Mouse (Mus musculus): Measurements from ENCODE around the gene Zfp277. TPM values are rescaled to one million over a fixed set of nuclear protein-coding genes. Genes with fewer than 3 reads are reported as not detected.

Zfp277 gene
- polyA plus RNA-seq, 1 experiment from 2014 or later, result 38.9 TPM

GRCm38 (mm10) chr12:40459673-40460265, 14.1 kb upstream of the Zfp277 start:
- no peaks in the 10 kb centered on the region for H3K36me3 ChIP-seq
- peak overlapping the region; percentile 59; the same call in 1 of the 2 replicates for H3K27ac ChIP-seq
- H3K27me3 ChIP-seq (ENCODE audit: insufficient read depth, poor library complexity, severe bottlenecking), result no peaks in the 10 kb centered on the region
- H3K9me3 ChIP-seq, result no peaks in the 10 kb centered on the region
- H3K4me1 ChIP-seq, result peaks cover 31% of the 10 kb centered on the region
- no peak overlapping the region for H3K4me3 ChIP-seq
- WGBS, result 65% methylated on average over 6 of the region's 6 CpGs
- DNase-seq (ENCODE audit: low spot score), result no peak

DNA sequence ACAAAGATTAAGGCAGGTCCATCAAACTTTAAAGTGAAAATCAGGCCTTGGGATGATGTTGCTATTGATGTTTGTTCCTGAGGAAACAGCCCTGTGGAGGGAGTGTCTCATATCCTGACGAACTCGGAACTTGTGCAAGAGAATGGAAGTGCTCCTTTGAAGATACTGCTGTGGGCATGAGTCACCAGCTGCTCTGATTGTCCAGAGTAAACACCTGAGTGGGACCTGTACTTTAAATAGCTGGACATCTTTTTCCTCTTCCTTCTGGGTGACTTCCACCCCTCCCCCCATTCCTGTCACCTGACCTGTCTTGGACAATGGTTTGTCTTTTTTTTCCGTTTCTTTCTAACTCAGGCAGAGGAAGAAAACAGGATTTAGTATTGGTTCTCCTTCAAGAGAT, 13.3 kb upstream of the Zfp277 start:
- no peaks in the 10 kb centered on the region for H3K9me3 ChIP-seq
- peaks cover 23% of the 10 kb centered on the region for H3K4me1 ChIP-seq
- no peaks in the 10 kb centered on the region for H3K36me3 ChIP-seq
- WGBS, result 47% methylated on average over 3 of the region's 3 CpGs
- no peak overlapping the region for H3K27ac ChIP-seq
- H3K4me3 ChIP-seq, result no peak overlapping the region
- DNase-seq (ENCODE audit: low spot score), result no peak
- no peaks in the 10 kb centered on the region for H3K27me3 ChIP-seq (ENCODE audit: insufficient read depth, poor library complexity, severe bottlenecking)

DNA sequence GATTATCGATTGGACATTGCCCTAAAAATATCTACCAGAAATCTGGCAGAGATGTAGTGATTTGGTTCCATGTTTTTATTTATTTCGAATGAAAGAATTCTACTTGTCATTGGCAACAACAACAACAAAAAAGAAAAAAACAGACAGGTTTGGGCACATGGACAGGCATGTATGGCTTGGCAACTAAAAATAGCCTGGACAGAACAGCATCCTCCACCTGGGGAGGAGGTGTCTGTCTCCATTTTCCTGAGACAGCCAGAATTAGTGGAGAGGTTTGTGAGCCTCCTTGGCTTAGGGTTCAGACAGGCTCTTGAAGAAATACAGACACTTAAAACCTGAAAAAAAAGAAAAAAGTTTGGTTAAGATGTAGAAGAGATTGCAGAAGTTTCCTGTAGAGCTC, 10.8 kb upstream of the Zfp277 start:
- Histone ChIP-seq H3K36me3 (no peaks in the 10 kb centered on the region), H3K27ac (no peak overlapping the region), H3K9me3 (no peaks in the 10 kb centered on the region), H3K4me3 (no peak overlapping the region), H3K27me3 (ENCODE audit: insufficient read depth, poor library complexity, severe bottlenecking) (no peaks in the 10 kb centered on the region), H3K4me1 (peaks cover 13% of the 10 kb centered on the region)
- 80% methylated on average over 2 of the region's 2 CpGs for WGBS
- DNase-seq (ENCODE audit: low spot score), result no peak

DNA sequence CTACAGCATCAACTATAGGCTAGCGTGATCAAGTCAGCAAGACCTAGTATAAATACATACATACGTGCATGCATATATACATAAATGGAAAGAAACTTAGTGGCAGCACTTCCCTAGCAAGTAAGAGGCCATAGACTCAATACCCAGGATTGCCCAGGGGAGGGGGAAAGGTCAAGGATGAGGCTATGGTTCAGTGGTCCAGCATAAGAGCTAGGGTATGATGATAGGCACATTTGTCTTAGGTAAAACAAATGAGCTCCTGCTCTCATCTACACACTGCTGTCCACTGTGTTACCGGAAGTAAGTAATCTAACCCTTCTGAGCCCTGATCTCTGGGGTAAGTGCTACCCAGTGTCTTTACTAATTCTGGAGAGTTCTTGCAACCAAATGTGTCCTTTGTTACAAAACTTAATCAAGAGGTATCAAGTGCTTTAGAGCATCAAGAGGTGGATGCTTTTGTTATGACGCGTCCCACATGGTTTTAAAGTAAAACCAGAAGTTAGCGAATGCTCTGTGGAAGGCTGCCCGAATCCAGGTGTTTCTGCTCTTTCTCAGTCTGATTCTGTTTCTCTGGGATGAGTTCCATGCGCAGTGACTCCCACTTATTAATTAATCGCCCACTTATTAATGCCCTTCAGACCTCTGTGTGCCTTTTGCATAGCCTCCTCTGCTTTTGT, 3.6 kb upstream of the Zfp277 start:
- no peak overlapping the region for H3K27ac ChIP-seq
- no peaks in the 10 kb centered on the region for H3K27me3 ChIP-seq (ENCODE audit: insufficient read depth, poor library complexity, severe bottlenecking)
- H3K36me3 ChIP-seq, result no peaks in the 10 kb centered on the region
- 78% methylated on average over 9 of the region's 9 CpGs for WGBS
- H3K4me3 ChIP-seq, result no peak overlapping the region
- H3K9me3 ChIP-seq, result no peaks in the 10 kb centered on the region
- no peak for DNase-seq (ENCODE audit: low spot score)
- peaks cover 22% of the 10 kb centered on the region for H3K4me1 ChIP-seq

DNA sequence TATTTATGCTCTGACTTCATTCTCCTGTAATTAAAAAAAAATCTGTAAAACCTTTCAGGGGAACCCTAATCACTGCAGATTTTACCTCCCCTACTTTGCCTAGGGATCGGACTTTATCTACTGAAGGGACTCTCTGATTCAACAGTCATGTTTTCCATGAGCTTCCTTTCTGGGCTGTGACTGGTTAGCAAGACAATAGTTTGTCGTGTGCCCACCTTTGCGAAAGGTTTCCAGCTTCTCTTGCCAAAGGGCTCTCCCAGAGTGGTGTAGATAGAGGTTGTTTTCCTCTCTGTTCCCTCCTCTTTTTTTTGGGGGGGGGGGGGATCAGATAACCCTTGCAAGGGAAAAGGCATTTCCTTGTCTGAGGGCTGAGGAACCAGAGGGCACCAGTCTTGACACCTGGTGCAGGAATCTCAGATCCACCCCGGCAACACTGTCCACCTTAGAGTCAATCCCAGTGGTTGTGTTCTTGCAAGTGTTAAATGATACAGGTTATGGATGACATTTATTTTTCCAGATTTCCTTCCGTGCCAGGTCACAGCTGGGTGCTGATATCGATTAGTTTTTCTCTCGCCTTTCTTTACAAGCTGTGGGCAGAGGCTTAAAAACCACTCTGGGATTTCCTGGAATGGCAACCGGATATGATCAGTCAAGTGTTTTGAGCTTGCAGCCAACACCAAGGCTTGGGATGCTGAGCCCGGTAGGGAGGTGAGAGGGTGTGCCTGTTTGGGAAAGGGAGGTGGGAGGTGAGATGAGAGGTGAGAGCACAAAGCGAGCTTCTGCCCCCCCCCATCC, 2.1 kb upstream of the Zfp277 start:
- H3K27me3 ChIP-seq (ENCODE audit: insufficient read depth, poor library complexity, severe bottlenecking), result no peaks in the 10 kb centered on the region
- H3K4me3 ChIP-seq, result peak overlapping the region; percentile 87
- H3K9me3 ChIP-seq, result no peaks in the 10 kb centered on the region
- WGBS, result 9% methylated on average over 10 of the region's 10 CpGs
- H3K27ac ChIP-seq, result peak overlapping the region; percentile 88; the same call in 1 of the 2 replicates
- H3K36me3 ChIP-seq, result no peaks in the 10 kb centered on the region
- no peak for DNase-seq (ENCODE audit: low spot score)
- H3K4me1 ChIP-seq, result peaks cover 22% of the 10 kb centered on the region

DNA sequence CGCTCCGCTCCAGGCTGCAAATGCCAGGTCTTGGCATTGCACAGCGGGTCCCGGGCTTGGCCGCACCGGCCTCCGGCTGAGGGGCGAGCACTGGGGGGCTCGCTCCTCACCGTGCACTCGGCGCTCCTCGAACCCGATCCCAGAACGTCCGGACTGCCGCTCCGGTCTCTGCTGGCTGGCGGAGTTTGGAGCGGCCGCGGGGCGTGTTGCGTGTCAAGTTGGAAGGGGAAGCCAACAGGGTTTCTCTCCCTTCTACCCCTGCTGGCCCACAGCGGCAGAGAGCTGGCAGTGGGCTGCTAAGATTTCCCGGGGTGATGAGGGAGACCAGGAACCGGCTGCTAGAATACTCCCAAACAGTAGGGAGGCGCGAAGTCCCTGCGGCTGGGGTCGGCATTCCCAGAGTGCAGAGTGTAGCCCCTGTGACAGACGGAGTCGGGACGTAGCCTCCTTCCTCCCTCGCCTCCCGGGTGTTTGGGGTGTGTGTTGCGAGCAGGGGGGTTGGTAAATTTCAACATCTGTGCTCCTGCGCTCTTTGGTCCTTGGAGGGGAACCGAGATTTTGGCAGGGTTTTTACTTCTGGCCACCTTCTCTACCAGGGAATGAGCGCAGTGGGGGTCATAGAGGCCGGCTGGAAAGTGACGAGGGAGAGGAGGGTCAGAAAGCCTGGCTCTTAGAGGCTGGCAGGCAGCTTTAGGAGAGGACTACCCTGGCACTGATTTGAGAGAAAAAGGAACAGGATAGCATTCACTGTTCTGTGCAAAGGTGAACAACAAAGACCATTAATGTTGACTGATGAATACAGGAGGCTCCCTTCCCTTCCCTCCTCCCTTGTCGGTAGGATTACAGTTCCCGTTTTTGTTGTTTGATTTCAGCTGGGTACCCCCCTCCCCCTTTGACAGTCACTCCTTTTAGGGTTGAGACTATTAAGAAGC, 1.0 kb upstream of the Zfp277 start:
- under 1% methylated on average over 44 of the region's 44 CpGs for WGBS
- peak; percentile 80 for DNase-seq (ENCODE audit: low spot score)
- no peaks in the 10 kb centered on the region for H3K9me3 ChIP-seq
- peak overlapping the region; percentile 87 for H3K4me3 ChIP-seq
- peak overlapping the region; percentile 88 for H3K27ac ChIP-seq
- no peaks in the 10 kb centered on the region for H3K36me3 ChIP-seq
- H3K4me1 ChIP-seq, result peaks cover 29% of the 10 kb centered on the region
- H3K27me3 ChIP-seq (ENCODE audit: insufficient read depth, poor library complexity, severe bottlenecking), result no peaks in the 10 kb centered on the region

- WGBS, result 2% methylated on average over 16 of the region's 16 CpGs
- peak overlapping the region; percentile 88 for H3K27ac ChIP-seq
- no peaks in the 10 kb centered on the region for H3K9me3 ChIP-seq
- H3K4me3 ChIP-seq, result peak overlapping the region; percentile 87
- H3K27me3 ChIP-seq (ENCODE audit: insufficient read depth, poor library complexity, severe bottlenecking), result no peaks in the 10 kb centered on the region
- no peak for DNase-seq (ENCODE audit: low spot score)
- peaks cover 34% of the 10 kb centered on the region for H3K4me1 ChIP-seq
- H3K36me3 ChIP-seq, result no peaks in the 10 kb centered on the region
These were observed 496 bp downstream of the Zfp277 start for GRCm38 (mm10) chr12:40445206-40445605.

DNA sequence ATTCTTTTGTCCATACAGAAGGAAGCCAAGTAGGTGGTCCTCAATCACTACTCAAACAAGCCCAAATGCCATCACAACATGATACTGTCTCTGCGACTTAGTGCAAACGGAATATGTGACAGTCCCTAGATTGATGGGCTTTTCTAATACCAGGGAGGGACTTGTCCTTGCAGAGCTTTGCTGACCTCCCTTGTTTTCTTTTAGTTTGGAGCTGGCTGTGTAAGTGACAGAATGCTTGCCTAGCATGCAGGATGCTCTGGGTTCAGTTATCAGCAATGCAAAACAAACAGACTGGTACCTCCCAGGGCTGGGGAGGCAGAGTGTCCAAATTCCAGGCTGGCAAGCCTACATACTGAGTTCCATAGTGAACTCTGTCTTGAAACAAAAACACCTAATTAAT, 7.7 kb downstream of the Zfp277 start:
- Histone ChIP-seq H3K4me3 (no peak overlapping the region), H3K9me3 (no peaks in the 10 kb centered on the region), H3K36me3 (no peaks in the 10 kb centered on the region), H3K4me1 (peaks cover 23% of the 10 kb centered on the region; the same call in 1 of the 2 replicates), H3K27ac (no peak overlapping the region), H3K27me3 (ENCODE audit: insufficient read depth, poor library complexity, severe bottlenecking) (no peaks in the 10 kb centered on the region)
- no peak for DNase-seq (ENCODE audit: low spot score)
- 10% methylated on average over 2 of the region's 2 CpGs for WGBS

- Histone ChIP-seq H3K4me3 (no peak overlapping the region), H3K27ac (no peak overlapping the region), H3K4me1 (peaks cover 35% of the 10 kb centered on the region), H3K9me3 (no peaks in the 10 kb centered on the region), H3K27me3 (ENCODE audit: insufficient read depth, poor library complexity, severe bottlenecking) (no peaks in the 10 kb centered on the region), H3K36me3 (no peaks in the 10 kb centered on the region)
- 60% methylated on average over 3 of the region's 3 CpGs for WGBS
- no peak for DNase-seq (ENCODE audit: low spot score)
These were observed 11.6 kb downstream of the Zfp277 start for GRCm38 (mm10) chr12:40434101-40434500.

- 63% methylated on average over 5 of the region's 5 CpGs for WGBS
- no peaks in the 10 kb centered on the region for H3K27me3 ChIP-seq (ENCODE audit: insufficient read depth, poor library complexity, severe bottlenecking)
- H3K27ac ChIP-seq, result peak overlapping the region; percentile 64
- no peaks in the 10 kb centered on the region for H3K36me3 ChIP-seq
- H3K4me1 ChIP-seq, result peaks cover 32% of the 10 kb centered on the region
- no peaks in the 10 kb centered on the region for H3K9me3 ChIP-seq
- H3K4me3 ChIP-seq, result no peak overlapping the region
- no peak for DNase-seq (ENCODE audit: low spot score)
These were observed 14.6 kb downstream of the Zfp277 start for GRCm38 (mm10) chr12:40431075-40431474.

GRCm38 (mm10) chr12:40429976-40430375, 15.7 kb downstream of the Zfp277 start:
- H3K9me3 ChIP-seq, result no peaks in the 10 kb centered on the region
- no peaks in the 10 kb centered on the region for H3K27me3 ChIP-seq (ENCODE audit: insufficient read depth, poor library complexity, severe bottlenecking)
- peaks cover 32% of the 10 kb centered on the region for H3K4me1 ChIP-seq
- no peaks in the 10 kb centered on the region for H3K36me3 ChIP-seq
- DNase-seq (ENCODE audit: low spot score), result no peak
- peak overlapping the region; percentile 4; the same call in 1 of the 2 replicates for H3K27ac ChIP-seq
- 41% methylated on average over 3 of the region's 3 CpGs for WGBS
- H3K4me3 ChIP-seq, result no peak overlapping the region

- H3K9me3 ChIP-seq, result no peaks in the 10 kb centered on the region
- H3K36me3 ChIP-seq, result no peaks in the 10 kb centered on the region
- no peak for DNase-seq (ENCODE audit: low spot score)
- no peak overlapping the region for H3K4me3 ChIP-seq
- H3K27me3 ChIP-seq (ENCODE audit: insufficient read depth, poor library complexity, severe bottlenecking), result no peaks in the 10 kb centered on the region
- H3K4me1 ChIP-seq, result peaks cover 29% of the 10 kb centered on the region
- H3K27ac ChIP-seq, result no peak overlapping the region
- 82% methylated on average over 10 of the region's 10 CpGs for WGBS
These were observed 18.1 kb downstream of the Zfp277 start for GRCm38 (mm10) chr12:40427606-40428005.
